Mouse (Mus musculus): ENCODE measurements around the gene Sco2.

DNA sequence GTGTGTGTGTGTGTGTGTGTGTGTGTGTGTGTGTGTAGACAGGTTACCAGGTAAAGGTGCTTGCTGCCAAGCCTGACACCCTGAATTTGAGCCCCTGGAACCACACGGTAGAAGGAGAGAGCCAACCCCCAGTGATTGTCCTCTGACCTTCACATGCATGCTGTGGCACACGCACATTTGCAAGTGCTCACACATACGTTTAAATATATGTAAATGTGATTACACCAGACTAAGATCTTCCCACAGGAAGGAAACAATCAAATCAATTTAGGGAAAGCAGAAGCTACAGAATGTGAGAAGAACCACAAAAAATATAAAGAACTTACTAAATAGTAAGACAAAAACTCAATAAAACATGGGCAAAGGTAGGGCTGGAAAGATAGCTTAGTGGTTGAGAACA lies 33.5 kb downstream of the Sco2 start:
- TF ChIP-seq POLR2A (IDR thresholded peaks at IDR 0.05; ENCODE audit: low read depth, low read length) (no peak), USF1 (IDR thresholded peaks at IDR 0.05; ENCODE audit: low read depth, low read length) (no peak), NRF1 (IDR thresholded peaks at IDR 0.05; ENCODE audit: low read depth, low read length) (no peak), CTCF (conservative IDR thresholded peaks at IDR 0.05 in 1 of 2, IDR thresholded peaks at IDR 0.05 in 1 of 2; ENCODE audit: low read depth in 2 of 2, low read length in 2 of 2) (no peak), SMC3 (IDR thresholded peaks at IDR 0.05; ENCODE audit: low read depth, low read length) (no peak), ETS1 (conservative IDR thresholded peaks at IDR 0.05; ENCODE audit: low read depth, low read length) (no peak), BHLHE40 (IDR thresholded peaks at IDR 0.05; ENCODE audit: low read depth, low read length) (no peak), TCF12 (IDR thresholded peaks at IDR 0.05; ENCODE audit: low read depth, low read length) (no peak), USF2 (conservative IDR thresholded peaks at IDR 0.05; ENCODE audit: low read depth, low read length) (no peak)
